Mouse (Mus musculus): ENCODE data around the gene Gnaq. TPM values are rescaled to one million over a fixed set of nuclear protein-coding genes. Genes with fewer than 3 reads are reported as not detected.

Gene Gnaq
- polyA plus RNA-seq, 1 experiment = 64.6 TPM

DNA sequence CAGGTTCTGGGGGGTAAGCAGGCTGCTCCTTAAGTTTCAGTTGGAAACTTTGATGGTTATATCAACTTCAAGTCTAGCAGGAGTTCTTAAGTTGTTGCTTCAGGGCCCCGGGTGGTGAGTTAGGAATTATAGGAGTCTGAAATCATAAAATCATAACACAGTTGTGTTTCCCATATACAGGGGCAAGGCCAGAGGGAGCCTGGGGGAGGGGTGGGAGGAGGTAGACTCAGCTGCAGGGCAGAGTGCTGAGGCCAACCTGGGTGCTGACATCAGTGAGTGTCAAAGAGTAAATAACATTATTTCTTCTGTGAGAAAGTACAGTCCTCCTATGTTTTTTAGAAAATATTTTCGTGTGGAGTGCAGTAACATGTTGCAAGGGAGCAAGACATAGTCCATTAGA lies 55.3 kb downstream of the Gnaq start:
- no peak for DNase-seq (ENCODE audit: extremely low spot score in 1 of 2, low spot score in 1 of 2)

DNA sequence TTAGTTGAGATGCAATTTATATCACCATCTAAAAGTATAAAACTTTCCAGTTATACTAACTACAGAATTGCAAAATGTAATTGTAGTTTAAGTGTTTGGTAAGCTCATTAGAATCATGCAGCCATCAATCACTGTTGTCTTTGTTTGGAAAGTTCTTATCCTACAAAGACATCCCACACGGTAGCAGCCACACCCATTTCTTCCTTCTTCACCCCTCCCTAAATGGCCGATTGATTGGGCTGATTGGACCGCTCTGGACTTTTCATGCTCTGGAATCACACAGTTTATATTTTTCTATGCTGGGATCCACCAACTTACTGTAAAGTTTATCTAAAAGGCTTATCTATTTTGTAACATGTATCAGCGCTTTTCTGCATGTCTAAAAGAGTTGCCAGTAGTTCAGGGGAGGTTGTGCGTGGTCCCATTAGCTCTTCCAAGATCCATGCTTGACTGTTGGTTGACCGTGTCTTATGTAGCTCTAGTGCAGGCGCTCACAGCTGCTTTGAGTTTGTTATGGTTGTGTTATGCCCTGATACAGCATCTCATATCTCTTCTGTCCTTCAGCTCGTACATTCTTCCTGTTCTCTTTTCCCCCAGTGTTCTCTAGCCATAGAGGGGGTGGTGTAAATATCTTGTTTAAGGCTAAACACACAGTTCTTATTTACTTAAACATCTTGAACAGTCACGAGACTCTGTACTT lies 56.6 kb downstream of the Gnaq start:
- DNase-seq (ENCODE audit: extremely low spot score in 1 of 2, low spot score in 1 of 2) = no peak

DNA sequence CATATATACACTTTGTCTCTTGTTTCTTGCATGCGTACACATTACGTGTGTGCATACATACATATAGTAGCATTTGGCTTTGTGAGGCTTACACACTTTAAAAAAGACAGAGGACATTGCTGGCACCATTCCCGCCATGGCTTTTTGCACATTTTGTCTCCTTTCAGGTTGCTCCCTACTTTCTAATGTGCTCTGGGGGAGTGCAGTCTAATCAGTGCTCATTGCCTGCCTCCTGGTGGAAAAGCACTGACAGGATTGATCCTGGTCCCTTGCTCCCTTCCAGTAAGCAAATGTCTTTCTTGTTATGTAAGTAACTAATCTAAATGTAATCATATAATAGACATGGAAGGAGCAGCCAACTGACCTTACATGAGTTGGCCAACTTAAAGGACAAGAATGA lies 65.5 kb downstream of the Gnaq start:
- DNase-seq (ENCODE audit: extremely low spot score in 1 of 2, low spot score in 1 of 2) = no peak

DNA sequence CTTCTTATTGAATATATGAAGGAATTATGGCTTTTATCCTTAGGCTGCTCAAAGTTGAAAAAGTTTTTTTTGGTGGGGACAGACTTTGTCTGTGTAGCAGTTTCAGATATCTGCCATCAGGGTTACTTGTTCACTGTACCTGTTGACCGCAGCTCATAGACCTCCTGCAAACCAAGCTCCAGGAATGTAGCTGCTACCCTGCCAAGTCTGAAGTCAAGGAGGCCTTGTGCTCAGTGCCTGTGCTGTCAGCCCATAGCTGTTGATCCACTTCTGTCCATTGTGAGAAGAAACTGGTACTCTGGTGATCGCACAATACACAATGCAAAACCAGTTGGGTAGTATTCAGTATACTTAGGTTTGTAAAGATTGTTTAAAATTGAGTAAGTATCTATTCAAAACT lies 68.7 kb downstream of the Gnaq start:
- no peak for DNase-seq (ENCODE audit: extremely low spot score in 1 of 2, low spot score in 1 of 2)

DNA sequence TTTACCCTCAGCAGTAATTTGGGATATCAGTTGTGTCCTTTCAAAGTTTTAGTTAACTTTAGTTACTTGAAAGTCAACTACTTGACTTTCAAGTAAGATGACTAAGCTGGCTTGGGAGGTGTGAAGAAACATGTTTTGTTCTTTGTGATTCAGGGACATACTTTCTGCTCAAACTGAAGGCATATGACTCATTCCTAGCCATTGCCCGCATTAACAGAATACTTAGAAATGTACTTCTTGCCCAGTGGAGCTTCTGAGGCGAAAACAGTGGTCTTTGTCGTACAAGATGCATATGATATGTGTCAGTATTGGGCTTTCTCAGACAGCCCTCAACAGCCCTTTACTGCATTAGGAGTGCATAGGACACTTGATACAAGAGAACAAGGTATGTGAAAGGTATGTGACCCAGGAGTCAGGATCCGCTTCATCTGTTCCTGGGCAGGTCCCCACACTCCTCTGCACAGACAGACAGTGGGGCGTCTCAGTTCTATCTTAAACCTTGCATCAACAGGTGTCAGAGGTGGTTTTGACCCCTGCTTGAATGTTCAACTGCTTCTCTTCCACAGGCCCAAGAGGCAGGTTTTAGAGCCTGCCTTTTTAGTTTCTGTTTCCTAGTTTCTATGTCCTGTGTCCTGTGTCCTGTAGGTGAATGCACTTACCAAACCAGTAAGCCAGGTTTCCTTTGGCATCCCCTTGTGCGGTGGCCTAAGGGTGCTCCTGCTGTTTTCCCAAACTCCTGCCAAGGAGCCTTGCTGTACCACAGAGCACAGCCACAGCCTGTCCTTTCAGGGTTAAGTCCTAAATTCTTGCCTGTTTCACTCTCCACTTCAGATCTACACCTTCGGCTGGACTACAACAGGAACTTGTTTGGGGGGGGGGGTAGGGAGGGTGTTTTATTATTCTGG lies 72.4 kb downstream of the Gnaq start:
- peak in 1 of 2 experiments; percentile 54 for DNase-seq (ENCODE audit: extremely low spot score in 1 of 2, low spot score in 1 of 2)

DNA sequence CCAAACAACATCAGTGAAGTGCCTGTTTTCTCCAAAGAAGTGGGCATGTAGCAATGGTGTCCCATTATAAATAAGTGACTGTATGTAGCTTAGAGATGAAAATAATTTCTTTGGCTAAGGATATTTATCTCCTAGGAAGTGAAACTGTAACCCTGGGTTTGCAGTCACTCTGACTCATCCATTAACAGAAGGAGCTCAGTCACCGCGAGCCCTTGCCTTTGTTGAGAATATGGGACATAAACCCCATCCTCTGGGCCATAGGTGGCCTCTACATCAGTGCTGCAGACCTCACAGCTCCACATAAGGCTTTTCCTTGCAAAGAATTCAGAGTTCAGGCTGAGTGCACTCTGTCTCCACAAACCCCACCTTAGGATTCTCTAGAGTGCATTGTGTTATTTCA lies 77.0 kb downstream of the Gnaq start:
- DNase-seq (ENCODE audit: extremely low spot score in 1 of 2, low spot score in 1 of 2) = no peak

DNA sequence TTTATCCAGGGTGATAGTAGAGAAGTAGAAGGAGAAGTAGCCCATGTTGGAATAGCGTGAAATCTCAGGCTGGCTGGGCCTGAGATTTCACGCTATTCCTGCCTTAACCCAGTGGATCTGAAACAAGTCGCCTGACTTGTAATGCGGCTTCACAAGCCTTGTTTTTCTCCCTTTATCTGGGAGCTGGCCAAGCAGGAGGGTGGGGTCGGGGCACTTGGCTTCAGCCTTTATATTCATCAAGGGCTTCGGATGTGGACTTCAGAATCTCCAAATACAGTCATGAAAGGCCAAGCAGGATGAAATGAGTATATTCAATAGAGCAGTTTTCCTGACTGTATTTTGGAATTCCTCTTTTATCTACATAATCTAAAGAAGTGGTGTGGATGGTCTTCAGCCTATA lies 82.3 kb downstream of the Gnaq start:
- DNase-seq (ENCODE audit: extremely low spot score in 1 of 2, low spot score in 1 of 2) = no peak

DNA sequence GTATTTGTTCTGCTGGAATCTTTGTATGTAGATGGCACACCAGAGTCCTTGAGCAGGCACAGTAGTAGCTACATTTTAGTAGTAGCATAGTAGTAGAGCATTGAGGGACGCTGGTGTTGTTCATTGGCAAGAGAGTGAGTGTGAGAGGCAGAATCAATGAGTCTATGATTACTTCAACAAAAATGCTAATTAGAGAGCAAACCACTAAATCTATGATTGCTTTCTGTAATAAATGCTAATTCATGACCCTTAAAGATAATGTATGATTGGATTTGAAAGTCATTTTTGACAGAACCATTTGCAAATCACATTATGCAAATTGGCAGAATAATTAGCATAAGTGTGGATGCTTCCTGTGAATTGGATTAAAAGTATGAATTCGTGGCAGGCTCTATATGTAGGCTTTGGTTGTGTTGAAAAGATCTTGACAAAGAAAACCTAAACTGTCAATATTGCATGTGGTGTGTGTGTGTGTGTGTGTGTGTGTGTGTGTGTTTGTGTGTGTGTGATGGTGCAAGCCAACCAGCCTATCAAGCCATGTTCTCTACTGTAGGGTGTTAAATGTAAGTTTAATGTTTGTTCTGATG lies 82.9 kb downstream of the Gnaq start:
- no peak for DNase-seq (ENCODE audit: extremely low spot score in 1 of 2, low spot score in 1 of 2)

DNA sequence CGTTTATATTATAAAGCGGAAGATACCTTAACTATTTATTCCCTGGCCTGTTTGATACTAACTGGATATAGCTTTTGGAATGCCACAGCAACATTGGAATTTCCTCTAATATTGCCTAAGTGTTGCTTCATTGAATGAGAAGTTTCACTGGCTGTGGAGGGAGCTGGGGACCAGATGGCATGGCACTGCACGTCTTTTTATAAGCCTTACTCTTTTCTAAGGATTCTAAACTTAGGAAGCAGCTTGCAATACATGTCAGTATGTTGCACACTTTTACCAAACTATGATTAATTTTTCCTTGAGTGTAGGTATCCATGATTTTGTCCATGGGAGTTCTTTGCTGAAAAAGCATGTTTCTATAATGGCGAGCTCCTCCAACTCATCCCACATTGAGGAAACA lies 87.3 kb downstream of the Gnaq start:
- DNase-seq (ENCODE audit: extremely low spot score in 1 of 2, low spot score in 1 of 2) = peak; percentile 27 to 48

DNA sequence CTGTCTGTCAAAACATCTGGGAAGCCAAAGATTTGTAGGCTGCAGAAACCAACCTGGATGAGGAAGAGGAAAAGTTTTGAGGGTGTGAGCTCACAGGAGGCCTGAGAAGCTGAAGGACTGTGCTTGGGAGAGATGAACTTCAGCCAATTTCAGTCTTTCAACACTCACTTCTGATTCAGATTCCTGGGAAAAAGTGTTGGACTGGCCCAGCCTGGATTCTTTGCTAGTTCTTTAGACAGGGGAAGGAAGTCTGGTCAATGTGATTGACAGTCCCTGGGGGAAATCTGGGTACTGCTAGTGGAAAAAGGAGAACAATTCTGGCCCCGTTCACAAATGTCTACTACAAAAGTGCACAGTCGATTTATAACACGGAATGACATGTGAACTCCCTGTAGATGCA lies 89.9 kb downstream of the Gnaq start:
- DNase-seq (ENCODE audit: extremely low spot score in 1 of 2, low spot score in 1 of 2) = no peak

DNA sequence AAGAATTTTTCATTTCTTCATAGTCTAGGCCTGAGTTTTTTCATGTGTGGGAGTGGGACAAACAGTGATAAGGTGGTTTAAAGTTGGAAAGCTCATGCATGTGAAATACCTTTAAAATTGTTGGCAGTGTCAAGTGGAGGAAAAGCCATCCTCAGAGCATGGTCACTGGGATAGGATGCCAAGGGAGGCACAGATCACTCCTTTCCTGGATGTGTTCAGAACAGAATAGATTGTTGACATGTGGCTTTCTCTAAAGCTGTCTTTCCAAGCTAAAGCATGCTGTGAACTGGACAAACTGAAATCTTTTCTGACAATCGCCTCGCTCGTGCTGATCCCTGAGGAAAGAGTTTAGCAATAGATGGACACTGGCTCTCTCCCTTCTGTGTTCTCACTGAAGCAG lies 90.5 kb downstream of the Gnaq start:
- DNase-seq (ENCODE audit: extremely low spot score in 1 of 2, low spot score in 1 of 2) = no peak

DNA sequence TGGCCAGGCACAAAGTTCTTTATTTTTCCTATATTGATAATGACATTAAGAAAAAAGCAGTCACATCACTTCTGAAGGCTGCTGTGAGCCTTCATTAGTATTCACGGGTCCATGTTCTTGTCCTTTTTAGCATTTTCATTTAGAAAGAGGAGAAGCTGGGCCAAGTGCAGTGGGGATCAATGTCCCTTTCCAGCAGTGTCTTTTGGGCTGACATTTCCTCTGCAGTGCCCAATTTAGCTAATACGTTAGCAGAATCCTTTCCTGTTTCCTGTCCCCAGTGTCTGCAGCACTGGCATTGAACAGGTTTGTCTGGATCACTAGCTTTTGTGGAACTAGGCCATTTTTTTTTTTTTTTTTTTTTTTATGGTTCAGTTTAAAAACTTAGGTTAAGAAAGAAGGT lies 92.2 kb downstream of the Gnaq start:
- DNase-seq (ENCODE audit: extremely low spot score in 1 of 2, low spot score in 1 of 2) = no peak

DNA sequence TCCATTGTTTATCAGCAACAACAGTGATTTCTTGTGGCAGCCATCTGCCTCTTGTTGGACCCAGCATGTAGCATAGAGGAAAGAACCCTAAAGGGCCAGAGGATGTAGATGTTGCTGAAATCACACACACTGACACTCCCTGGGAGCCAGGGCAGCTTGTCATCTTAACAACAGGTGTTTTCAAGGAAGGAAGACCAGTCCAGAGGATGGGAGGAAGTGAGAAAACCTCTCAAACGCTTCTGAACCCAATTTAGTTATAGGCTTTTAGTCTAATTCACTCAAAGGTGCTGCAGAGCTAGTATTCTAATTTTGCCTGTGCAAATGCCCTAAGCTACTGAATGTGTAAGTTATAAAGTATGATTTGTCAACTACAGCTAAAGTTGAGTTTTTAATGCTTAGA lies 99.0 kb downstream of the Gnaq start:
- no peak for DNase-seq (ENCODE audit: extremely low spot score in 1 of 2, low spot score in 1 of 2)

DNA sequence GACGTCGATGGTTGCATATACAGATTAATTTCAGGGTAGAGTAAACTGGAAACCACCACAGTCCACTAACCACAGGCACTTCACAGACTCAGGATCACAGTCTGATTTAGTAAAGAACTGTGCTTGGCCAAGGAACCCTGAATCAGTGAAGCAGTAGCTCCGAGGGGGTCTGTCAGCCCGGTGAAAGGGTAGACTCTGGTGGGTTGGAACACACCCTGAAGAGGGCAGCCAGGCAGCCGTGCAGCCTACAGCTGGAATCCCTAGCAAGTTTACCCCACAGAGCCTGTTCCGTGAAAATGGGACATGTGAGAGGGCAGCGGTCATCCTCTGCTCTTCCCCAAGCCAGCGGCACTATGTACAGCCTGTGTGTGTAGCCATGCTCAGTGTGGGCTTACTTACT lies 103.0 kb downstream of the Gnaq start:
- DNase-seq (ENCODE audit: extremely low spot score in 1 of 2, low spot score in 1 of 2) = no peak

DNA sequence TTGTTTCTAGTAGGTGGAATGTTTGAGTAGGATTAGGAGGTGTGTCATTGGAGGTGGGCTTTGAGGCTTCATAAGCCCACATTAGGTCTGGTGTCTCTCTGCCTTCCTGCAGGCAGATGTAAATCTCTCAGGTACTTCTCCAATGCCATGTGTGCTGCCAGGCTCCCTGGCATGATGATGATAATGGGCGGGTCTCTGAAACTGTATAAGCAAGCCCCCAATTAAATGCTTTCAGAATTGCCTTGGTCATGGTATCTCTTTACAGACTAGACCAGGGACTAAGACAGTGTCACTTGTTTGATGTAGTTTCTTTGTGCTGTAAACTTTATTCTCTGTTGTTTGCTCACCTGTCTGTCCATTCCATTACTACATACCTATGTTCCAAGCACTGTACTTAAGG lies 104.4 kb downstream of the Gnaq start:
- no peak for DNase-seq (ENCODE audit: extremely low spot score in 1 of 2, low spot score in 1 of 2)

DNA sequence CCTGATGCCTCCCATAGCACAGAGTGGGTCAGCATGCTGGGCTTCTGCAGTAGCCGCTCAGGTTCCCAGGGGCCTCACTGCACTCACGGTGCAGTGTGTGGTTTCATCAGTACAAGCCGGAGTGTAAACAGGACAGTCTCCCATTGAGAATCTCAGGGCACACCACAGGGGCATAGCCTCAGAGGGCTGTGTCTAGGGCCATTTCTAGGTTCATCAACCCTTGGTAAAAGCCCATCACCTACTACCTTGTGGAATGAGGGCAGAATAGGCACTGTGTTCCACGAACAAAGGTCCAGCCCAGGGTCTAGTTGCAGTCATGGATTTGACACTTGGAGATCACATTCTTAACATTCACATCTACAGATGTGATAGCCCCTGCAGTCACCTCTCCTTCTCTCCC lies 105.4 kb downstream of the Gnaq start:
- DNase-seq (ENCODE audit: extremely low spot score in 1 of 2, low spot score in 1 of 2) = no peak

DNA sequence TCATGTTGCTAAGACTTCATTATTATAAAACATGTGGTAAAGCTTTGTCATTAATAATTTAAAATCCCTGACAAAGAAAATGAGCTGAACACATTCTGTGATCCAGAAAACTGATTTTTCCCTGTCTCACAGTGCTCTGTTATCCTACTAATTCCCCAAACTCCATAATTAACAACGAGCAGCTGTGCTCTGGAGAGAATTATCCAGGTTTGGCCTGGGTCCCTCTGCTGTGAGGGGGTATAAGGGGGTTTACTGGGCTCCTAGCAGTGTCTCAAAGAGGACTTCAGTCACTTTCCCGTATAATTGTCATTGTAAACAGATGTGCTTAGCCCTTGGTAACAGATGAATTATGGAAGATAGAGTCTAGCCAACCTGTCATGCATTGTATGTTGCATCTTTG lies 105.9 kb downstream of the Gnaq start:
- DNase-seq (ENCODE audit: extremely low spot score in 1 of 2, low spot score in 1 of 2) = no peak

DNA sequence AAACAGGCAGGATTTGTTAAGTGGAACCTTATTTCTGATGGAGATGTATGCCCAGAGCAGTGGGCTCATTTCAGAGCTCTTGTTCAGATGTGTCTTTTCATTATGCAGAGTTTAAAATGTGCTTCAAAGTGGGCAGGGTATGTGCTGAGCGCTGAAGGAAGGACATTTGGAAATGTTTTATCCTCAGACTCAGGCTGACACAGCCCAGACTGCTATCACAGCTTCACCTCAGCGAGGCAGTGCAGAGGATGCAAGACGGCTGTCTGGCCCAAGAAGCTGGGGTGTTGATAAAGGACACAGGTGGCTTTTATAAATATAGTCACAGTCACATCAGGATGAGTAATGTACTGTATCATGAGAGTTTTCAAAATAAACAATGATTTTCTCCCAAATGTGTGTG lies 110.1 kb downstream of the Gnaq start:
- DNase-seq (ENCODE audit: extremely low spot score in 1 of 2, low spot score in 1 of 2) = no peak

DNA sequence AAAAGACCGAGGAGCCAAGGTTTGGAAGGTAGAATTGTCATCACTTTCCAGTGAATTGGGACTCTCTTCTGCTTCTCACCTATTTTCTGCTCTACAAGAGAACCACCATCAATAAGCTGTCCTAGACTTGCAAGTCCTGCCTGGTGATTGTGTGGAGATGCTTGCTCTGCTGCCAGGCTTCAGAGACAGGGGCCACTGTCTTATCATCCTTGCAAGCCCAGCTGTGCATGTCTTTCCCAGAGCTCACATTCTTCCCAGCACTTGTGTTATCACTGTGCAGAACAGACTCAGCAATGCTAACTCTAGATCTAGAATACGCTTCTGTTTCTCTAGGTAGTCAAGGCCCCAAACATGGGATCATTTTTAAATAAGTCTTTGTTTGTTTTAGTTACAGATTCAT lies 116.4 kb downstream of the Gnaq start:
- no peak for DNase-seq (ENCODE audit: extremely low spot score in 1 of 2, low spot score in 1 of 2)

DNA sequence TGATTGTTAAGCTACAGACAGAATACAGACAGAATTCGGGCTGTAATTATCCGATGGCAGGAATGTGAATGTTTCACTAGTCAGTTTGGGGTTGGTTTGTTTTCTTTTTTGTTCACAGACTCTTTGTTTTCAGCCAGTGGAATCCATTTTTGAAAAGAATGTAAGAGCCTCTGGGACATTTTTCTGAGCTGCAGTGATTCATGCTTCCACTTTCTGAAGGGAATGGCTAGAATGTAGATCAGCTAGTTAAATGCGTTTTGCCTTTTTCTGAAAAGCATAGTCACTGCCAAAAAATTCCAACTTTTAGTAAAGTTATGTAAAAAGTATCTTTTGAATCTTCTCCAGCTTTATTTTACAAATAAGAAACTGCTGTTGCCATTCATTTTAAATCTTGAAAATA lies 118.3 kb downstream of the Gnaq start:
- DNase-seq (ENCODE audit: extremely low spot score in 1 of 2, low spot score in 1 of 2) = peak in 1 of 2 experiments; percentile 48

DNA sequence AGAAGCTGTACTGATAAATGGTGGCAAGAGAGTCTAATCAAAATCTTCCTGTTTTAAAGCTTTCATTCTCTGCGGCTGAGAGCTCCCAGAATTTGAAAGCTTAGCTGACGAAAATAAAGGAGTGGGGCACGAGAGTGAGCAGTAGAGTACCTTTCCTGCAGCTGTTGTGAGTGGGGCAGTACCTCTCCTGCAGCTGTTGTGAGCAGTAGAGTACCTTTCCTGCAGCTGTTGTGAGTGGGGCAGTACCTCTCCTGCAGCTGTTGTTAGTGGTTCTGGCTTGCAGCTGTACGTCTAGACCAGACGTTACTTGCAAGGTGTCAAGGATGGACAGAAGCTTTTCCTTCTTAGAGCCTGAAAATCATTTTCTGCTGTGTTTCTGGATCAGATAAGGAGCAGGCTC lies 119.2 kb downstream of the Gnaq start:
- no peak for DNase-seq (ENCODE audit: extremely low spot score in 1 of 2, low spot score in 1 of 2)

DNA sequence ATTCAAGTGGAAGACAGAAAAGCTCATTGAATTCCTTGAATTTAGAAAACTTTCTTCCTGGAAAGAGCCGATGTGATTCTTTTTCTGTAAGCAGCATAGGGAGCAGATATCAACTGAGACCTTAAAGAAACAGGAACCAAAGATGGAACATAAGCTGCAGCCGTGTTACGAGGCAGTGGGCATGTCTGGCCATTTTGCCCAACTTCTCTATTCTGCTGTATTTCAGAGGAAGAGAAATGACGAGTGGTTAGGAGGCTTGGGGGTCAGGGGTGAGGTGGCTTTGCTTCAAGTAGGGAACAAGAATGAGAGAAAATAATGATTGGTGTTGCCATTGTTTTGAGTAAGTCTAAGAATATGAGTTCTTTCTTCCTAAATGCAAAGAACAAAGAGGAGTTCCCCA lies 120.1 kb downstream of the Gnaq start:
- DNase-seq (ENCODE audit: extremely low spot score in 1 of 2, low spot score in 1 of 2) = no peak
